Mouse (Mus musculus): ENCODE data around the gene Abcf3. TPM values are rescaled to one million over a fixed set of nuclear protein-coding genes. Genes with fewer than 3 reads are reported as not detected.

The Abcf3 gene
- 10.5 TPM for polyA plus RNA-seq (2014; fragmentation: Illumina TruSeq; extraction: RNeasy Lipid Tissue Mini Kit (QIAGEN cat#74804); ENCODE audit: low read depth, low replicate concordance)

DNA sequence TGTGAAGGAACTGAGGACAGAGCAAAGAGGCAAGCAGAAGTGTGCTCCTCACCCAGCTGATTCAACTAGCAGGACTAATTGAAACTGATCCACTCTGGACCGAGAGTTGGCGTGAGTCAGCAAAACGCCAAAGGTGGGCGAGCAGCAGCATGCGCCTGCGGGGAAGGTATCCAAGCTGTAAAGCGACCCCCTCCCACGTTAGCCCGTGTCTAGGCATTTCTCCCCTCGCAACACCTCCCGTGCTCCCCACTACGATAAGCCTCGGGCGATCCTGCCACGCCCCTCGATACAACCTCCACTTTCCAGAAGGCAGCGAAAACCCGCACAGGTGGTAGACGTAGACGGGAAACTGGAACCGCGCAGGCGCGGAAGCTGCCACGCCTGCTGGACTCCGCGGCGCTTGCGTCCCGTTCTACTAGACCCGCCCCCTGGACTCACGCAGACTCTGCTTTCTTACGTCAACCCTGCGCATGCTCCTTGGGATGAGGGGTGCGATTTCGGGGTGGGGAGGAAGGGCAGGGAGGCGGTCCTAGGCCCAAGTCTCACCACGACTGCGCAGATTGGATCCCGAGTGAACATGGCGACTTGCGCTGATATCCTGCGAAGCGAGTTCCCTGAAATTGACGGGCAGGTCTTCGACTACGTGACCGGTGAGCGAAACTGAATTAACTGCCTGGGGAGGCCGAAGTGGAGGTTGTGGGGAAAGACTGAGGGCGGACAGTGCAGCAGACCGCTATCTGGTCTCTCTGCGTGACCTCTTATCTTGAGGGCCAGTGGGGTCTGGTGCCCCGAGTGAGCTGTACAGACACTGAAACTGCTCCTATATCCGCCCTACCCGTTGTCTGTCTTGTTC is at the start of gene Abcf3:
Gene Abcf3, plus strand, starts transcription at position 482 of the 853 bp plus-strand sequence.

GRCm38 (mm10) chr16:20498677-20499475 is 49.5 kb upstream of the Abcf3 start, which contains the start of gene Eif2b5:
Eif2b5 (plus strand) TSS chr16:20498817.

DNA sequence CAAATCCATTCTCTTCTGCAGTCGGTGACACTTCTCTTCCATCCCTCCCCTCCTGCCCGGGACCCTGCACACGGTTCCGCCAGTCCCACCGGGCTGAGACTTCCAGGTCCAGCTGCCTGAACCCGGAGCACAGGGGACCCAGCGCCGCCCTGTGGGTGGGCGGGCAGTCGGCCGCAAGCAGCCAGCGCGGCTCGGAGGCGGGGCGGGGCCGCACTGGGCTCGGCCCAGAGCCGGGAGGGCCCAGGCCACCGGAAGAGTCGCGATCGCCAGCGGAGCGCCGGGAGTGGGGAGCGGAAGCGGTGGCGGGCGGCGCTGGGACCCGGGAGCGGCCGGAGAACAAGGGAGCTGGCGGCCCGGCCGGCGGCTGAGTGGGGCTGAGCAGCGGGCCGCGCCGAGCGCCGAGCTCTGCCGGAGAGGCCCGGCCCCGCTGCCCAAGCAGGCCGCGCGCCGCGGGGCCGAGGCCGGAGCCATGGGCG is 31.6 kb upstream of the Abcf3 start, which contains the start of gene Dvl3:
Gene Dvl3, plus strand, starts transcription at position 257 of the 476 bp plus-strand sequence.

GRCm38 (mm10) chr16:20535296-20536080 is 12.9 kb upstream of the Abcf3 start, which contains the start of gene Ap2m1:
Ap2m1 (plus strand) TSS chr16:20535478.

GRCm38 (mm10) chr16:20589366-20589938 is 41.1 kb downstream of the Abcf3 start, which contains the start of gene Vwa5b2:
Vwa5b2 (plus strand) TSS chr16:20589471.

Other genes with a start within 250 kb of the Abcf3 start
- 40.4 TPM for gene Parl, start 246.2 kb upstream of the Abcf3 start, polyA plus RNA-seq (2014; fragmentation: Illumina TruSeq; extraction: RNeasy Lipid Tissue Mini Kit (QIAGEN cat#74804); ENCODE audit: low read depth, low replicate concordance)
- gene Cyp2ab1, start 223.2 kb upstream of the Abcf3 start, polyA plus RNA-seq (2014; fragmentation: Illumina TruSeq; extraction: RNeasy Lipid Tissue Mini Kit (QIAGEN cat#74804); ENCODE audit: low read depth, low replicate concordance) = not detected
- 2.8 TPM for gene Abcc5, start 122.2 kb upstream of the Abcf3 start, polyA plus RNA-seq (2014; fragmentation: Illumina TruSeq; extraction: RNeasy Lipid Tissue Mini Kit (QIAGEN cat#74804); ENCODE audit: low read depth, low replicate concordance)
- gene Eif2b5, start 49.8 kb upstream of the Abcf3 start, polyA plus RNA-seq (2014; fragmentation: Illumina TruSeq; extraction: RNeasy Lipid Tissue Mini Kit (QIAGEN cat#74804); ENCODE audit: low read depth, low replicate concordance) = 9.8 TPM
- gene Dvl3, start 31.6 kb upstream of the Abcf3 start, polyA plus RNA-seq (2014; fragmentation: Illumina TruSeq; extraction: RNeasy Lipid Tissue Mini Kit (QIAGEN cat#74804); ENCODE audit: low read depth, low replicate concordance) = 7.3 TPM
- gene Ap2m1, start 13.1 kb upstream of the Abcf3 start, polyA plus RNA-seq (2014; fragmentation: Illumina TruSeq; extraction: RNeasy Lipid Tissue Mini Kit (QIAGEN cat#74804); ENCODE audit: low read depth, low replicate concordance) = 86.1 TPM
- gene Vwa5b2, start 40.9 kb downstream of the Abcf3 start, polyA plus RNA-seq (2014; fragmentation: Illumina TruSeq; extraction: RNeasy Lipid Tissue Mini Kit (QIAGEN cat#74804); ENCODE audit: low read depth, low replicate concordance) = not detected
- 1.7 TPM for gene Eef1akmt4, start 63.0 kb downstream of the Abcf3 start, polyA plus RNA-seq (2014; fragmentation: Illumina TruSeq; extraction: RNeasy Lipid Tissue Mini Kit (QIAGEN cat#74804); ENCODE audit: low read depth, low replicate concordance)
- gene Gm49333, start 63.0 kb downstream of the Abcf3 start, polyA plus RNA-seq (2014; fragmentation: Illumina TruSeq; extraction: RNeasy Lipid Tissue Mini Kit (QIAGEN cat#74804); ENCODE audit: low read depth, low replicate concordance) = not detected
- gene Alg3, start 63.2 kb downstream of the Abcf3 start, polyA plus RNA-seq (2014; fragmentation: Illumina TruSeq; extraction: RNeasy Lipid Tissue Mini Kit (QIAGEN cat#74804); ENCODE audit: low read depth, low replicate concordance) = 6.0 TPM
- not detected for gene Camk2n2, start 72.7 kb downstream of the Abcf3 start, polyA plus RNA-seq (2014; fragmentation: Illumina TruSeq; extraction: RNeasy Lipid Tissue Mini Kit (QIAGEN cat#74804); ENCODE audit: low read depth, low replicate concordance)
- gene Ece2, start 81.3 kb downstream of the Abcf3 start, polyA plus RNA-seq (2014; fragmentation: Illumina TruSeq; extraction: RNeasy Lipid Tissue Mini Kit (QIAGEN cat#74804); ENCODE audit: low read depth, low replicate concordance) = not detected
- 84.4 TPM for gene Psmd2, start 103.1 kb downstream of the Abcf3 start, polyA plus RNA-seq (2014; fragmentation: Illumina TruSeq; extraction: RNeasy Lipid Tissue Mini Kit (QIAGEN cat#74804); ENCODE audit: low read depth, low replicate concordance)
- gene Eif4g1, start 119.7 kb downstream of the Abcf3 start, polyA plus RNA-seq (2014; fragmentation: Illumina TruSeq; extraction: RNeasy Lipid Tissue Mini Kit (QIAGEN cat#74804); ENCODE audit: low read depth, low replicate concordance) = 154 TPM
- not detected for gene Fam131a, start 144.7 kb downstream of the Abcf3 start, polyA plus RNA-seq (2014; fragmentation: Illumina TruSeq; extraction: RNeasy Lipid Tissue Mini Kit (QIAGEN cat#74804); ENCODE audit: low read depth, low replicate concordance)
- 10.0 TPM for gene Polr2h, start 169.1 kb downstream of the Abcf3 start, polyA plus RNA-seq (2014; fragmentation: Illumina TruSeq; extraction: RNeasy Lipid Tissue Mini Kit (QIAGEN cat#74804); ENCODE audit: low read depth, low replicate concordance)
- gene Clcn2, start 169.2 kb downstream of the Abcf3 start, polyA plus RNA-seq (2014; fragmentation: Illumina TruSeq; extraction: RNeasy Lipid Tissue Mini Kit (QIAGEN cat#74804); ENCODE audit: low read depth, low replicate concordance) = 3.3 TPM
- 0.13 TPM for gene Chrd, start 184.6 kb downstream of the Abcf3 start, polyA plus RNA-seq (2014; fragmentation: Illumina TruSeq; extraction: RNeasy Lipid Tissue Mini Kit (QIAGEN cat#74804); ENCODE audit: low read depth, low replicate concordance)
- gene Thpo, start 185.9 kb downstream of the Abcf3 start, polyA plus RNA-seq (2014; fragmentation: Illumina TruSeq; extraction: RNeasy Lipid Tissue Mini Kit (QIAGEN cat#74804); ENCODE audit: low read depth, low replicate concordance) = 2.9 TPM